Mouse (Mus musculus): ENCODE measurements around the gene Hmgb2. TPM values are rescaled to one million over a fixed set of nuclear protein-coding genes. Genes with fewer than 3 reads are reported as not detected.
"Not testable (repeated sequence)": the region's sequence is repeated elsewhere in the genome, so short reads cannot be mapped to it uniquely, and the experiment has no call there.

Gene Hmgb2
- polyA plus RNA-seq, 1 experiment from 2014 or later, result 251 TPM

DNA sequence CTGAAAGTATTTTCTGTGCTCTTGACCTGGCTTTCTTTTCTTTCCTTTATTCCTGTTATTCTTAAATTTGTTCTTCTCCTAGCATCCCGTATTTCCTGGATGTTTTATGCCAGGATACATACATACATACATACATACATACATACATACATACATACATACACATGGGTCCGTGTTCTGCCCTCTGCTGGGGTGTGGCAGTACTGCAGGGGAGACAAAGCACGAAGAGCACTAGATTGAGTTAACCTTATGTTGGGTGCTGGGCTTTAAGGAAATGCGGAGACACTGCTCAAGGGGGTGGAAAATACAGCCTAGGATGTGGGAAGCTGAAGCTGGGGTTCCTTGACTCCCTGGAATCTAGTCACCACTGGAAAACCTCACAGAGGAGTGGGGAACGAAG, 8.1 kb upstream of the Hmgb2 start:
- Histone ChIP-seq H3K4me3 (ENCODE audit: low read length) (no peak overlapping the region), H3K27ac (ENCODE audit: low read length) (no peak overlapping the region), H3K27me3 (ENCODE audit: control insufficient read depth, insufficient read depth, low read length) (no peaks in the 10 kb centered on the region), H3K4me2 (ENCODE audit: low read depth, low read length) (no peak overlapping the region), H3K9ac (ENCODE audit: low read length) (no peak overlapping the region), H3K36me3 (ENCODE audit: control insufficient read depth, insufficient read depth) (no peaks in the 10 kb centered on the region), H3K9me3 (replicated peaks; ENCODE audit: control insufficient read depth, low read length) (peaks cover 3% of the 10 kb centered on the region; the same call in 1 of the 2 replicates), H3K4me1 (ENCODE audit: control insufficient read depth, insufficient read depth, low read length) (peaks cover 3% of the 10 kb centered on the region)
- WGBS, result 51% methylated on average over 5 of the region's 5 CpGs
- ATAC-seq (replicated peaks; ENCODE audit: extremely low read depth, insufficient read depth, low FRiP score), result no peak

DNA sequence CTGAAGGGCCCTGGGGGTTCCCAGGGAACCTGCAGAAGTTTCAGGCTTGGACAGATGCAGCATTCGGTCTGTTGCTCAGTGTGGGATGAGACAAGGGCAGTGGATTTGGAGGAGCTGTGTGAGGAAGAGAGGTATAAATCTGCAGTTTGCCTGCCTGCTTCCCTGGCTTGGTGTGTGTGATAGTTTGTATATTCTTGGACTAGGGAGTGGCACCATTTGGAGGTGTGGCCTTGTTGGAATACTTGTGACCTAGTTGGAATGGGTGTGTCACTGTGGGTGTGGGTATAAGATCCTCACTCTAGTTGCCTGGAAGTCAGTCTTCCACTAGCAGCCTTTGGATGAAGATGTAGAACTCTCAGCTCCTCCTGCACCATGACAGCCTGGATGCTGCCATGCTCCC, 6.2 kb upstream of the Hmgb2 start:
- WGBS, result 81% methylated on average over 1 of the region's 1 CpGs

DNA sequence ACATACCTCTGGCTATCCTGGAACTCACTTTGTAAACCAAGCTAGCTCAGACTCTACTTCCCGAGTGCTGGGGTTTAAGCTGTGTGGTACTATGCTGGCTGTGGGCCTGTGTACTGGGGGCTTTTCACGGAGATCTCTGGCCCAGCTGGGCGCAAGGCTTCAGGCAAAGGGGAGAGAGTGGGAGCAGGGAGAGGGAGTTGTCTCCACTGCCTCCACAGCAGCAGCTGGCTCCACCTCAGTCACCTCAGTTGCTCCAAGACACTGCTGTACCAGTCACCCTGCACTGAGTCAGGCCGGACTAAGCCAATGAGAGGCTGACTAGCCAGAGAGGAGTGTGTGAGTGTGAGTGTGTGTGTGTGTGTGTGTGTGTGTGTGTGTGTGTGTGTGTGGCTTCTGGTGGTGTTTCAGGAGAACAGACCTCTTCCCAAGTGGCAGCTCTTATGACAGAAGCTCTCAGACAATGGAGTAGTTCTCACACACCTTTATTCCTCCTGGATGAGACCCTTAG, 4.1 kb upstream of the Hmgb2 start:
- Histone ChIP-seq H3K4me1 (ENCODE audit: control insufficient read depth, insufficient read depth, low read length) (peaks cover 3% of the 10 kb centered on the region; the same call in 1 of the 2 replicates), H3K9me3 (replicated peaks; ENCODE audit: control insufficient read depth, low read length) (peaks cover 3% of the 10 kb centered on the region; the same call in 1 of the 2 replicates), H3K36me3 (ENCODE audit: control insufficient read depth, insufficient read depth) (no peaks in the 10 kb centered on the region), H3K4me3 (ENCODE audit: low read length) (no peak overlapping the region), H3K27ac (ENCODE audit: low read length) (no peak overlapping the region), H3K9ac (ENCODE audit: low read length) (no peak overlapping the region), H3K4me2 (ENCODE audit: low read depth, low read length) (no peak overlapping the region), H3K27me3 (ENCODE audit: control insufficient read depth, insufficient read depth, low read length) (no peaks in the 10 kb centered on the region)
- ATAC-seq (replicated peaks; ENCODE audit: extremely low read depth, insufficient read depth, low FRiP score), result no peak
- WGBS, result 87% methylated on average over 4 of the region's 4 CpGs

More for the DNA sequence above, 6.2 kb upstream of the Hmgb2 start:
- H3K9ac ChIP-seq (ENCODE audit: low read length); H3K4me3 ChIP-seq (ENCODE audit: low read length); H3K9me3 ChIP-seq (replicated peaks; ENCODE audit: control insufficient read depth, low read length); H3K36me3 ChIP-seq (ENCODE audit: control insufficient read depth, insufficient read depth); ATAC-seq (replicated peaks; ENCODE audit: extremely low read depth, insufficient read depth, low FRiP score); H3K4me1 ChIP-seq (ENCODE audit: control insufficient read depth, insufficient read depth, low read length); H3K4me2 ChIP-seq (ENCODE audit: low read depth, low read length); H3K27me3 ChIP-seq (ENCODE audit: control insufficient read depth, insufficient read depth, low read length): not testable (repeated sequence)
- peak overlapping the region; percentile 34; the same call in 1 of the 2 replicates for H3K27ac ChIP-seq (ENCODE audit: low read length)

DNA sequence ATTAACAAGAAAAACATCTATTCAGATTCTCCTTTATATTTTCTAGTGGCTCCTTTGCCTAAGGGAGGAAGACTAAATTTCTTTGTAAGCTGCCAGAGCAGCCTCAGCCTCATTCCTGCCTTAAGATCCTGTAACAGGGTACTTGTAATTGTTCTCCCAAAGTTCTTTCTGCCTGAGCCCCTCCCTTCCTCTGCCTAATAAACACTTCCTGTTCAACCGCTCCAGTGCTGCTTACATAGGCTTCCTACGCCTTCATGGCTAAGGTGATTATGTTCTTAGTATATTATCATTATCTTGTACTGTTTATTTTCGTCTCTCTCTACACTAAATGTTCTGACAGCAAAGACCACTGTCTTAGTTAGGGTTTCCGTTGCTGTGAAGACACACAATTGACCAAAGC, 3.0 kb upstream of the Hmgb2 start:
- WGBS, result 68% methylated on average over 4 of the region's 4 CpGs

DNA sequence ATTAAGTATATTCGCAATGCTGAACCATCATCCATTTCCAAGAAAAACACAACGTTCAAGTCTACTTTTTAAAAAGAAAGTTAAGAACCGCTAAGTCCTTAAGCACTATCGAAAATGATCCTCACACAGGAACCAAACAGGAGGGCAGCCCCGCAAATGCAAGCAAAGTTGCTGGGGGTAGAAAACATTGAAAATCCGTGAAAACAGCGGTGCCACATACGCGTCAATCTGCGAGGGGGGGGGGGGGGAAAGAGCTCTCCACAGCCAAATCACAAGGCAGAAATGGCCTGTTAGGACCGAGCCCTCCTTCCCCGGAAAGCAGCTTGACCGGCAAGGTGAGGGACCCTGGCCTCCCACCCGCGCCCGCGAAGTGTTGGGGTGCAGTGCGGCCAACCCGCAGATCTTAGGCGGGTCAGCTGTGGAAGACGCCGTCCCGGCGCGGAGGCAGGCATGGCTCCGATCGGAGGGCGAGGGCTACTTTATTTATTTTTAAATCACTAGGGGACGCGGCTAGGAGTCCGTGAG, 854 bp upstream of the Hmgb2 start:
- Histone ChIP-seq H3K27ac (ENCODE audit: low read length) (peak overlapping the region; percentile 84), H3K9ac (ENCODE audit: low read length) (peak overlapping the region; percentile 86), H3K36me3 (ENCODE audit: control insufficient read depth, insufficient read depth) (peaks cover 3% of the 10 kb centered on the region; the same call in 1 of the 2 replicates), H3K4me2 (ENCODE audit: low read depth, low read length) (peak overlapping the region; percentile 81), H3K4me1 (ENCODE audit: control insufficient read depth, insufficient read depth, low read length) (peaks cover 8% of the 10 kb centered on the region), H3K9me3 (replicated peaks; ENCODE audit: control insufficient read depth, low read length) (no peaks in the 10 kb centered on the region), H3K4me3 (ENCODE audit: low read length) (peak overlapping the region; percentile 97), H3K27me3 (ENCODE audit: control insufficient read depth, insufficient read depth, low read length) (no peaks in the 10 kb centered on the region)
- 0 out of 2 replicates have a peak, but pooled peaks have one; percentile 1 for ATAC-seq (replicated peaks; ENCODE audit: extremely low read depth, insufficient read depth, low FRiP score)
- WGBS, result 2% methylated on average over 31 of the region's 31 CpGs

More for the DNA sequence above, 3.0 kb upstream of the Hmgb2 start:
- Histone ChIP-seq H3K9me3 (replicated peaks; ENCODE audit: control insufficient read depth, low read length) (no peaks in the 10 kb centered on the region), H3K4me1 (ENCODE audit: control insufficient read depth, insufficient read depth, low read length) (peaks cover 3% of the 10 kb centered on the region), H3K36me3 (ENCODE audit: control insufficient read depth, insufficient read depth) (no peaks in the 10 kb centered on the region), H3K4me3 (ENCODE audit: low read length) (no peak overlapping the region), H3K27me3 (ENCODE audit: control insufficient read depth, insufficient read depth, low read length) (no peaks in the 10 kb centered on the region), H3K27ac (ENCODE audit: low read length) (no peak overlapping the region), H3K4me2 (ENCODE audit: low read depth, low read length) (no peak overlapping the region), H3K9ac (ENCODE audit: low read length) (no peak overlapping the region)
- no peak for ATAC-seq (replicated peaks; ENCODE audit: extremely low read depth, insufficient read depth, low FRiP score)

DNA sequence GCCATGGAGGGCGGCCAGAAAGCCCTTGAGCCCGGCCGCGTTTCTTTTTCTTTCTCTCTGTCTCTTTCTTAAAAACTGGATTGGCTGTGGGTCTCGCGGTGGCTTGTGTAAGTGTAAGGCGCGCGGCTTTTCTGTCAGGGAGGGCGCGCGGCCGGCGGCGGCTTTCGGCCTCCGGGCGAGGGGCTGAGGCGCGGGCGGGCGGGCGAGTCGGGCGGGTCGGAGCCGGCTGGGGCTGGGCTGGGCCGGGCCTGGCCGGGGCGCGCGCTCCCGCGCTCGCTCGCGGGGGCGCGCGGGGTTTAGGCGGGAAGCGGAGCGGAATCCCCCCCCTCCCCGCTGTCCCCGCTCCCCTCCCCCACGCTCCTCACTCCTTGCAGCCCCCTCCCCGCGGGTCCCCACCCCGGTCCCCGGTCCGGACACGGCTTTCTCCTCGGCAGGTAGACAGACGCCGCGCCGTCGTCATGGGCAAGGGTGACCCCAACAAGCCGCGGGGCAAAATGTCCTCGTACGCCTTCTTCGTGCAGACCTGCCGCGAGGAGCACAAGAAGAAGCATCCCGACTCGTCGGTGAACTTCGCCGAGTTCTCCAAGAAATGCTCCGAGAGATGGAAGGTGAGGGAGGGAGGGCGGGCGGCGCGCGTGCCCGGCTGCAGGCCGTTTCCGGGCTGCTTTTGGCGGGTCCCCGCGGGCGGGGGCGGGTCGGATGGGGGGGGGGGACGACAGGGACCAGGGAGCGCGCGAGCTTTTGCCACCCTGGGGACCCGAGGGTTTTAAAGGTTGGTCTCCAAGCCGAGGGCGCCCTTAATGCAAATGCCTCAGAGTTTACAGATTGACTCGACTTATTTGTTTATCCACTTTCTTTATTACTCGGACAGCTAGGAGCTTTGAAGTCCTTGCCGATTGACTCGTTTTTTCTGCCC, 692 bp downstream of the Hmgb2 start:
- Histone ChIP-seq H3K27me3 (ENCODE audit: control insufficient read depth, insufficient read depth, low read length) (no peaks in the 10 kb centered on the region), H3K4me2 (ENCODE audit: low read depth, low read length) (peak overlapping the region; percentile 58), H3K4me1 (ENCODE audit: control insufficient read depth, insufficient read depth, low read length) (peaks cover 8% of the 10 kb centered on the region), H3K9me3 (replicated peaks; ENCODE audit: control insufficient read depth, low read length) (no peaks in the 10 kb centered on the region), H3K4me3 (ENCODE audit: low read length) (peak overlapping the region; percentile 97), H3K36me3 (ENCODE audit: control insufficient read depth, insufficient read depth) (peaks cover 7% of the 10 kb centered on the region), H3K27ac (ENCODE audit: low read length) (peak overlapping the region; percentile 100), H3K9ac (ENCODE audit: low read length) (peak overlapping the region; percentile 100)
- peak; percentile 49 for ATAC-seq (replicated peaks; ENCODE audit: extremely low read depth, insufficient read depth, low FRiP score)
- WGBS, result under 1% methylated on average over 77 of the region's 96 CpGs

DNA sequence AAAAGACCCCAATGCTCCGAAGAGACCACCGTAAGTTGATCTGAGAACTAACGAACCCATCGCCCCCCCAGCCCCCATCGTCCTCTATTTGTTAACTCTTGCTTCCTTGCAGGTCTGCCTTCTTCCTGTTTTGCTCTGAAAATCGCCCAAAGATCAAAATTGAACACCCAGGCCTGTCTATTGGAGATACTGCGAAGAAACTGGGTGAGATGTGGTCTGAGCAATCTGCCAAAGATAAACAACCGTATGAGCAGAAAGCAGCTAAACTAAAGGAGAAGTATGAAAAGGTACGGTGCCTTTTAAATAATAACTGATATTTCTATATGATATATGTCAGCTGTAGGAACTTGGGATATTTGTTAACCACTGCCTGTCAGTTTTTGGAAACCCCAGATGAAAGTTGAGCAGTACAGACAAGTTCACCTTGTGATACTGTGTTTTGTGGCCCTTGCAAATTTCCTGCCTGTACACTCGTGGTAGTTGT, 1.5 kb downstream of the Hmgb2 start:
- H3K4me3 ChIP-seq (ENCODE audit: low read length), result peak overlapping the region; percentile 97
- peak overlapping the region; percentile 100 for H3K27ac ChIP-seq (ENCODE audit: low read length)
- not testable (repeated sequence) for H3K27me3 ChIP-seq (ENCODE audit: control insufficient read depth, insufficient read depth, low read length); H3K36me3 ChIP-seq (ENCODE audit: control insufficient read depth, insufficient read depth); ATAC-seq (replicated peaks; ENCODE audit: extremely low read depth, insufficient read depth, low FRiP score); H3K4me1 ChIP-seq (ENCODE audit: control insufficient read depth, insufficient read depth, low read length); H3K9me3 ChIP-seq (replicated peaks; ENCODE audit: control insufficient read depth, low read length)
- H3K4me2 ChIP-seq (ENCODE audit: low read depth, low read length), result peak overlapping the region; percentile 58
- peak overlapping the region; percentile 100 for H3K9ac ChIP-seq (ENCODE audit: low read length)
- 13% methylated on average over 9 of the region's 10 CpGs for WGBS

DNA sequence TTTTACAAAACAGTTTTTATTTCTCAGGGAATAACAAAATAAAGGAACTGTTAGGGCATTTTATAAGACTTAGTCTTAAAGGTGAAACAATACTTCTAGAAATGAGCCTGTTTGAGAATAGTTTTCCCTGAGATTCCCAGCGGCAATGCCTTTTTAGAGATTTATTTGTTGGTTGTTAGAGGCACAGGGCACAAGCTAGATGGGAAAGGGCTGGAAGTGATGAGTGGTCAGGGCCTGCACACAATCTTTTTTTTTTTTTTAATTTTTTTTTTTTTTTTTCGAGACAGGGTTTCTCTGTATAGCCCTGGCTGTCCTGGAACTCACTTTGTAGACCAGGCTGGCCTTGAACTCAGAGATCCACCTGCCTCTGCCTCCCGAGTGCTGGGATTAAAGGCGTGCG, 5.0 kb downstream of the Hmgb2 start:
- H3K9ac ChIP-seq (ENCODE audit: low read length); H3K27ac ChIP-seq (ENCODE audit: low read length); H3K27me3 ChIP-seq (ENCODE audit: control insufficient read depth, insufficient read depth, low read length); H3K36me3 ChIP-seq (ENCODE audit: control insufficient read depth, insufficient read depth); ATAC-seq (replicated peaks; ENCODE audit: extremely low read depth, insufficient read depth, low FRiP score); H3K4me3 ChIP-seq (ENCODE audit: low read length); H3K4me1 ChIP-seq (ENCODE audit: control insufficient read depth, insufficient read depth, low read length); H3K9me3 ChIP-seq (replicated peaks; ENCODE audit: control insufficient read depth, low read length); H3K4me2 ChIP-seq (ENCODE audit: low read depth, low read length): not testable (repeated sequence)
- 96% methylated on average over 5 of the region's 5 CpGs for WGBS

DNA sequence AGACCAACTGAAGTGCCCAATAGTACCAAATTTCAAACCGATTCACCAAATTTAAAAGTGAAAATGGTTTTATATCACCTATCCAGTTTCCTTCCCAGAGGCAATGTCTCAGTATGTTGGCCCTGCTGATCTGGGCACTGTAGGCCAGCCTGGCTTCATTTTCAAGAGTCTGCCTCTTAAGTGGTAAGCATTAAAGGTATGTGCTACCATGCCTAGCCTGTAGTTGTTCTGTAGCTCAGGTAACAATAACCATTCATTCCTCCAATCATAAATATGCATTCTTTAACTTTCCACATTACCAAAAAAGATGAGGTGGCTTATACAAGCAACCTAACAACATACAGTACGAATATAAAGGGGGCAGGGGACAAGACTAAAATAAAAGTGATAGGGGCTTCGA, 6.0 kb downstream of the Hmgb2 start:
- 83% methylated on average over 3 of the region's 3 CpGs for WGBS

More for the DNA sequence above, 6.0 kb downstream of the Hmgb2 start:
- Histone ChIP-seq H3K4me2 (ENCODE audit: low read depth, low read length) (no peak overlapping the region), H3K4me3 (ENCODE audit: low read length) (no peak overlapping the region), H3K9ac (ENCODE audit: low read length) (no peak overlapping the region), H3K9me3 (replicated peaks; ENCODE audit: control insufficient read depth, low read length) (no peaks in the 10 kb centered on the region), H3K4me1 (ENCODE audit: control insufficient read depth, insufficient read depth, low read length) (peaks cover 4% of the 10 kb centered on the region), H3K36me3 (ENCODE audit: control insufficient read depth, insufficient read depth) (peaks cover 10% of the 10 kb centered on the region), H3K27me3 (ENCODE audit: control insufficient read depth, insufficient read depth, low read length) (no peaks in the 10 kb centered on the region), H3K27ac (ENCODE audit: low read length) (no peak overlapping the region)
- no peak for ATAC-seq (replicated peaks; ENCODE audit: extremely low read depth, insufficient read depth, low FRiP score)
